Mouse (Mus musculus) kidney, postnatal 4 days (tissue): ENCODE results near the gene Cd151.

ENCODE experiments used
- DNase-seq, 2 experiments: peaks; one replicate each; pipeline ENCODE4 v3.0.0; 2021; ENCODE audit warnings: mixed read lengths in 2 of 2

Gene Cd151

DNA sequence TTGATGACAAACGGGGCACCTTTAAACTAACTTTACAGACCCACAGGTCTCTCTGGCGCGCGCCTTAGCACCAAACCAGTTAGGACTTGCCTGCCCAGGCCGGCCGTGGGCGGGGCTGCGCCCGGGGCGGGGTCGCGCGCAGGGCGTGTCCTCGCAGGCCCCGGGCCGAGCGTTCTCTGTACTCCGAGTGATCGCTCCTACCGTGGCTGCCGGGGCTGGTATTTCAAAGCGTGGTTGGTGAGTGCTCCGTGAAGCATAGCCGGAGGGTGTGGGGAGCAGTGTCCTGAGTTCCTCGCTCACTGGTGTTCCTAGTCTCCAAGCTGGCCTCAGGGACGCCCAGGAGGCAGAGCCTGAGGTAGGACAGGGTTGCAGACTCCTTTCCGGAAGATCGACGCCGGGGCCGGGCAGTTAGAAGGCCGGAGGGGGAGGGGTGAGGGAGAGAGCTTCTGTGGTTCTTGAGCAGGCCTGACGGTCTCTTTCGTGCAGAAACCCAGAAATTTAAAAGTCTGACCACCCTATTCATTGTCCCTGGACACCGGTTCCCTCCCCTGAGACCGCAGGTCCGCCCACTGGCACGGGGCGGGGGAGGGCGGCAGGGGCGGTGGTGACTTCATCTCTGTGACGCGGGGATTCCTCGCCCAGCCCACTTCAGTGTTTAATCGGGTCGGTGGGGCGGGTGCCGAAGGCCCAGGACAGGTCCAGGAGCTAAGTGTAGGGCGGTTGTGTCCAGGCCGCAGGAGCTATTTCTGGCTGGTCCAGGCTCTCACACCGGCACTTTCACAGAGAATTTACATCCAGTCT is at the start of gene Cd151:
Gene Cd151 (plus strand): TSS at position 163 of the 801 bp plus-strand sequence.
- DNase-seq: peak; percentile 93 to 96

DNA sequence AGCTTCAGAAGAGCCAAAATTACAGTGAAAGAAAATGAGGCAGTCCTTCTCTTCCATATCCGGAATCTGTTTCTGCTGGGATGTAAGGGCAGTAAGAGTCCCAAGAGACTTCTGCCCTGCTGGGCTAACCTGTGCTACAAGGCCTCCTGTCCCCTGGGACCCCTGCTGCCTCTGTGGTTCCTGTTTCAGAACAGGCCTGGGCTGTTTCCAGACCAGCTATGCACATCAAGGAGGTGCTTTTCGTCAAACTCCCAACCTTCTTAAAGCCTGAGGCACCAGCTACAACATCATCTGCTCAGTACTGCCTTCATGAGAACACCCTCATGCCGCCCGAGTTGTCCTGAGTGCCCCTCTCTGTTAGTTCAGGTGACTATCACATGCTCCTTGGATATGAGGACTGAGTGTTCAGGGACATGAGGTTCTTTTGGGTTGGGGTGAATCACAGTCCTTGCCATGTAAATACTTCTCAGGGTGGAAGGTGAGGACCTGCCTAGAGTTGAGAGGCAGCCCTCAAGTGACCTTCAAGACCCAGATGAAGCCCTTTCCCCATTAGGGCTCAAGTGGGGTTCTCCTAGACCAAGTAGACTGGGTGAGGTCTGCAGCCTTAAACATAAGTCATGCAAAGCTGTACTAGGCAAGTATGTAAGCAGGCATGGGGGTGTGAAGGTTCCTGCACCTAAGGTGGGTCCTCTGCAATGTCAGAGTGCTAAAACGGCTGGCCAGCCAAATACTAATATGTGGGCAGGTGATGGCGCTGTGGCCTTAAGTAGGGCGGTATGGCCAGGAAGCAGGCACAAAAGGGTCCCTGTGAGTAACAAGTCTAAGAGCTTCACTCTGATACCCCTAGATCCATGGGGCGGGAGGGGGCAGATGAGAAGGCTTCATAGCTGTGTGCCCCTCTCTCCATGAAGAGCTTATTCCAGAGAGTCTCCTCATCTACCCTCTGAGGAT is 49.2 kb upstream of the Cd151 start:
- DNase-seq: no peak

DNA sequence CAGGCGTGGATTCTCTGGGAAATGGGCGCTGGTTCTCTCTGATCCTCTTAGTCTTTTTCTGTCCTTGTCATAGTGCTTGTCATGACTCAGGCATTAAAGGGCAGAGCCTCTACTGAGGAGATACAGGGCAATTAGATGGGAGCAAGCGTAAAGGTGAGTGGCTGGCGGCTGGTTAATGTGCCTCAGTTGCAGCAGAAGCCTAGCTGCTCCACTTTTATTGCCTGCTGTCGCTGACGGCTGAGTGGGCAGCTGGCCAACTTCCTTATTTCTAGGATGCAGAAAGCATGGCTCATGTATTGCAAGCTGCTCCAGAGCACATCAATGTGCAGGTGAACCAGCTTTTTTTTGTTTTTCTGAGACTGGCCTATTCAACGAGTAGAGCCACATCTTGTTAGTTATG is 48.2 kb upstream of the Cd151 start:
- DNase-seq: peak; percentile 67 to 71

DNA sequence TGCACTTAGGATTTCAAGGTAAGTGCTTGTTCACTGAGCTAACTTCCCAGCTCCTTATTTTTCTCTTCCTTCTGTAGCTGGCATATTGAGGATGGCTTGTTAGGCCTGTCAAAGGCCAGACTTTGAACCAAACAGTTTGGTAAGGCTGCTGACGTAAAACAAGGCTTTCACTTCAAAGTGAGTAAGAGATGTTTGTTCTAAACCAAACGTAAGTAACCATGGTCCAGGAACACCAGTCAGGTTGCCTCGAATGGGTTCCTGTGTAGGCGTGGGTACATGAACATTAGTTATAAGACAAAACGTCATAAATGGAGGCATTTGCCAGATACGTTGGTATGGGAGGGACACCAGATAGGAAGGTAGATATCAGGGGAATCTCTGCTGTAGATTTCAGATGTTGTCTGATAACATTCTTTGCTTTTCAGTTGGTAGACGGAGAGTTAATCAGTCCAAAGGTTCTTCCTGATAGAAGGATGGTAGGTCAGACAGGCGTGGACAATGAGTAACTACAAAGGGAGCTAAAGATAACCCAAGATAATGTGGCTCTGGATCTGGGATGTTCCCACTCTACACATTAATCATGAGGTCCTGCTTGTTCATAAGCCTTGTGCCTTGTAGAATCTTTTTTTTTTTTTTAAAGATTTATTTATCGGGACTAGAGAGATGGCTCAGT is 47.0 kb upstream of the Cd151 start:
- DNase-seq: no peak

DNA sequence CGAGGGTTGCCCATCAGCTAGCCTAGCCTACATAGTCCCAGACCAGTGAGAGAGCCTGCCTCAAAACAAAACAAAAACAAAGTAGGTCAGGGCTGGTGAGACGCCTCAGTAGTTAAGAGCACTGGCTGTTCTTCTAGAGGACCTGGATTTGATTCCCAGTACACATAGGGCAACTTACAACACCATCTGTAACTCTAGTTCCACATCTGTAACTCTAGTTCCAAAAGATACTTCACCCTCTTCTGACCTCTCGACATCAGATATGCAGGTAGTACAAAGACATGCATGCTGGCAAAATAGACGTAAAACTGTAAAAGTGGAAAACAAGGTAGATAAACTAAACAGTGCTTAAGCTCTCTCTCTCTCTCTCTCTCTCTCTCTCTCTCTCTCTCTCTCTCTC is 43.4 kb upstream of the Cd151 start:
- DNase-seq: no peak

DNA sequence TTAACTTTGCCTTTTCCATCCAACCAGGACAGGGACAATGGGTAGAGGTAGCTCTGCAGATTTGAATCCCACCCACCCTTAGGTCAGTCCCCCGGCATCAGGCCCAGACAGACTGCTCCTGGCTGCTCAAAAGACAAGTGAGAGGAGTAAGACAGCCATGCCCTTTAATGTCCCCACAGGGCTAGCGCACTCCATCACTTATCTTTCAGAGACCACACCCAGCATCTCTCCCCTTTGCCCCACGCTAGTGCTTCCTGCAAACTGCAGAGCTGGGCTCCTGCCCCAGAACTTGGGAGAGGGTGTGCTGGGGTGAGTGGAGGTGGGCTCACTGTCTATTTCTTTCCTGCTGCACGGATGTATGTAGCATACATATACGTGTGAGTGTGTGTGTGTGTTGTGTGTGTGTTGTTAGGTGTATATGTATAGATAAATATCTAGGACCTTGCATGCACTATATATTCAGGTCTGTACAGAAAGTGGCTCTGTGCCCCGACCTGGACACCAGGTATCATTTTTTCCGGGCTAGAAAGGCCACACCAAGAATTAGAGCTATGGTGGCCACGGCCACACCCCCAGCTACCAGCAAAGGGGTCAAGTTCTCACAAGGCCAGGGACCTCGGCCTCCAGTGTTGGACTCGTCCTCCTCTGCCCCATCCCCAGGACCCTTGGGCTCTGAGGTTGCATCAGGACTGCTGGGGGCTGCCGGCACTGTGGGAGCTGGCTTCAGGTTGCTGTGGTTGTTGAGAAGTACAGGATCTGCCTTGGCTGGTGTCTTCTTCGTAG is 40.1 kb upstream of the Cd151 start:
- no peak for DNase-seq

DNA sequence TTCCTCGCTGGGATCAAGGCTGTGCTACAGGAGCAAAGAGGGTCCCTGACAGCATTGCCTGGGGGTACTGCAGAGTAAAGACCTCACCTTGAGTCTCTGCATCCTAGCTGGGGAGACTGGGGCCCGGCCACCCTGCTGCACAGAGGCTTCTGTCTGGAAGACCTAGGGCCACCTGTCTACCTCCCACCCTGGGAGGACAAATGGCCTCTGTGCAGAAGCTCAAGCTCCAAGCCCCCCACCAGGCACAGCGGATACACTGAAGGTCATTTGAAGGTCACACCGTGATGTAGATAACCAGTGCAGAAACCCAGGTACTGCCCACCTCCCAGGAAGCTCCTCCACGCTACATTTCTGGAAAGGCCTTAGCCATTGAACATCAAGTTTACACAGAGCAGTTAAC is 38.5 kb upstream of the Cd151 start:
- DNase-seq: no peak

DNA sequence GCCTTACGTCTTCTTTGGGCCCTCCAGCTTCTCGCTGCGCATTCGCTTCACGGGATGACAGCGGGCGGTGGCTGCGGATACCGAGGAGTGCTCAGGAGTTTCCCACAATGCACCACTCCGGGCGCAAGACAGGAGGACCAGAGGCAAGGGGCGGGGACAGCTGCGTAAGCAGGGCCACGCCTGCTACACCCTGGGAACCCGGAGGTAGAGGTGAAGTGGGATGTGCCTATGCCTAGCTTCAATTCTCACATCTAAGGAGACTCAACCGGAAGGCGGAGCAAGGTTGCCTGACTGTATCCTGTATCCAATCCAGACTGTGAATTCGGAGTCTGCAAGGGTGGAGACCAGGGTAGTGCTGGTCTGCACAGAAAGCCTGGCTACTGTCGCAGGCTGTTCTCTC is 37.9 kb upstream of the Cd151 start, which contains the start of gene Cend1:
Gene Cend1 (minus strand): TSS at position 182 of the 400 bp plus-strand sequence.
- DNase-seq: peak; percentile 62 to 74

DNA sequence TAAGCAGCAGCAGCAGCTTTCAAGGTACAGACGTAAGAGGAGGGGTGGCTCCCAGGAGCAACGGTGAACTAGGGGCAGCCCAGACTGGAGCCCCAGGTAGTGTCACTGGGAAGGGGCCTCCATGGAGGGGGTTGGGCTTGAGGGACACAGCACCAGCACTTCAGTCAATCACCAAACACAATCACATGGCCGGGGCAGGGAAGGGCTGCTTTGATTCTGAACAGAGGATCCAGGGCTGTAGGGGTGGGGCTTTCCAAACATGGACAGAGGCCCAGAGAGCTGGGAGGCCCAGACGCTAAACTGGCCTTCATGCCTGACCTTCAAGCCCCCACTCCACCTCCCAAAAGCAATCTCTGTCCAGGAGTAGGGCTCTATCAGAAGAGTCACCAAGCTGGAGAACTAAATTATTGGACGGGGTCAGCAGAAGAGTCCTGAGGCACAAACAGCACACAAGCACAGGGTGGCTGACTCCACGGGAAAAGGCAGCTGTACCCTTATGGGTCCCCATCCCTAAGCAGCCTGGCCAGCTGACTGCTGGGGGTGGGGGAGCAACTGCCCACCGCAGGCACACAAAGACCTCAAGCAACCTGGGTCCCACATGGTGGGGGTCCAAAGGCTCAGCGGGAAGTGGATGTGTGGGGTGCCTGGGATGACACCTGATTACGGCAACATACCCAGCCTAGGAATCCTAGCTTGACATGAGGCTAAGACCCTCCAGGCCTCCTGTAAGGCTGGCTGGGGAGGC is 37.2 kb upstream of the Cd151 start:
- DNase-seq: no peak

DNA sequence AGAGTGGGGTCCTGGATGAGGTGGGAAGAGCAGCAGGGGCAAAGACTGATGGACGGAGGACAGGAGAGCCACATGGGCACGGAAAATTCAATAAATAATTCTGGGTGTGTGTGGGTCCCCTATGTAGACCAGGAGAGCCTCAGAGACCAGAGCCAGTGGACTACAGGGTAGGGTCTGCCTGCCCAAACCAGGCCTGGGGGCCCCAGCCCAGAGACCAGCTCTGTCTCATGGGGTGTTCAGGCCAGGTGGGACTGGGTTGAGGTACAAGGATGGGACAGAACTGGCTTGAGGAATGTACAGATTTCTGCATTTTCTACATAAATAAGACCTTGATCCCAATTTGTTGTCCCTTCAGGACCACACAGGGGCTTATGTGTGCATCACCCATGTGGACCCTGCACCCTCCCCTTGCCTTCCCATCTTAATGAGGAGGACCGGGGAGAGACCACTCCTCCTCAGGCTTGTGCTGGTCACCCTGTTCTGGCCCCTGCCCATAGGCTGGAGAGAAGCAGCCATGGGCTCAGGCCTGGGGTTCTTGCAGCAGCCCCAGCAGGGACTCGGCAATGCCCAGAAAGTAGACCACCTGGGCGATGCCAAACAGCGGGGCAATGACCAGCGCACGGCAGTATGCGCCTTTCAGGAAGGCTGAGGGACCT is 36.5 kb upstream of the Cd151 start:
- no peak for DNase-seq

DNA sequence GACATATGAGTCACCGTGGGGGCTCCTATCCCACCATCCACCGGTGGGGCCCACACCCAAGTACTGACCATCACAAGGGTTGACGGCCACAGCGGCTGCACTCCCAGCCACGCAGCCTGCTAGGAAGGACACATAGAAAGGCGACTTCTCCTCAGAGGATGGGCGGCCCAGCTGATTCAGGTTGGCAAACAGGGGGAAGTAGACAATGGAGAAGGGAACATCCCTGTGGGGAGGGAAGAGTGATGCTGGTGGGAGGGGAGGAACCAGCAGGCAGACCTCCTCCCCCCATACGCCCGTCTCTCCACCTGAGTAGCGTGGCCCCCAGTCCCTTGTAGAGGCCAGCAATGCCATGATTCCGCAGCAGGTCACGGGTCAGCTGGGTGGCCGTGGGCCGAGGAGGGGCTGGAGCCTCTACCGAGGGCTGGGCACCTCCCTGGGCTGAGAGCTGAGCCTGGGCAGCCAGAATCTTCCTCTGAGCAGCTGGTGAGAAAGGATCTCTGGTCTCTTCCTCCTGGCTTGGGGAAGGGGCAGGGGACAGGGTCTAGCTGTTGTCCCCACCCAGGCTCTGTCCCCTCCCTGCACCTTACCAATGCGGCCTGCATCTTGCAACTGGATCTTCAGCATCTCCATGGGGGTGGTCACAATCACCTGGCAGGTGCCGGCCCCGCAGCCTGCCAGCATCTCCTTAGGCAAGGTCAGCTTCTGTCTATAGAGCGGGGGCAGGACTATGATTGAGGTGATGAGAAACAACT is 35.6 kb upstream of the Cd151 start:
- no peak for DNase-seq

DNA sequence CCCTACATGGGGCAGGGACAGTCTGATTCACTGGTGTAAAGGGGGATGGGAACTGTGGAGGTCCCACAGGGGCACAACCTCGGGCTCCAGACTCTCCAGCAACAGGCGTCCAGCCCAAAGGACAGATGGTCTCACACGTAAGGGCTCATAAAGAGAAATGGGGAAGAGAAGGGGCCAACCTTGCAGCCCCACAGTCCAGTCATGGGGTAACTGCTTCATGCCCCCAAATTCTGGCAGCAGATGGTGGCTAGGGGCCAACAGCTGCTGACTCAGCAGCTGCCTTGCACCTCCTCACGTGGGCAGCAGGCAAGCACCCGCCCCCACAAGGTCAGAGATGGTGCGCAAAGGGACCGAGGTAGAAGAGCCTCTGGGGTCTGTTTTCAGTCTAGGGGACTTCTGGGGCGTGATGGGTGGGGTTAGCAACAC is 35.0 kb upstream of the Cd151 start:
- DNase-seq: no peak

DNA sequence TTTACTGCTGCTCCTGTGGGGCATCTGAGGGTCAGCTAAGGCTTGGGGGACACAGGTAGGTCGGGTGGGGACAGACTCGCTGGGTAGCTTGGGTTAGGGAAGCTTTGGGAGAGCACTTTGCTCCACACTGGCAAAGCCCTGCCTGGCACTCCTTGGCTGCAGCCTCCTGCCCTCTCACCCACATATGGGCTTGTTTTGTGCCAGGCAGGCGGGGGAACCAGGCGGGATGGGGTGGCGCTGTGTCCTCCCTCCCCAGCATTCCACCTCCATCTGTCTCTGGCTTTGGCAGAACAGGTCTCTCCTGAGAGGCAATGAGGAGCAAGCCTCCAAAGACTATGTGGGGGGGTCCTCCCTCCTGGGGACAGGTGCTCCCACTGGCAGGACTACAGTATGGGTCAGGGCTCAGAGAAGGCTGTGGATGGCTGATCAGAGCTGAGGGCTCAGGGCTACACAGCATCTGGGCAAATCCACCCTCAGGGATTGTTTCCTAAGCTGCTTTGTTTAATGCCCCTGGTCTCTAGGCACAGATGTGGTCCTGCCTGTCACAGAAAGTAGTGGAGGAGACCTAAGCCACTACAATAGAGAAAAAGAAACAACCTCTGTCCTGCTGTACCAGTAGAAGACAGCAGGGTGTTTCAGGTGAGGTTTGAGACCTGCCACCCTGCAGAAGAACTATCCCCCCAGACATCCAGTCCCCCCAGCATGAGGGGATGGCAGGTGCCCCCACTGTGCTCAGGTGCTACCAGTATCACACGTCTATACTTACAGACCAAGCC is 34.3 kb upstream of the Cd151 start:
- no peak for DNase-seq

DNA sequence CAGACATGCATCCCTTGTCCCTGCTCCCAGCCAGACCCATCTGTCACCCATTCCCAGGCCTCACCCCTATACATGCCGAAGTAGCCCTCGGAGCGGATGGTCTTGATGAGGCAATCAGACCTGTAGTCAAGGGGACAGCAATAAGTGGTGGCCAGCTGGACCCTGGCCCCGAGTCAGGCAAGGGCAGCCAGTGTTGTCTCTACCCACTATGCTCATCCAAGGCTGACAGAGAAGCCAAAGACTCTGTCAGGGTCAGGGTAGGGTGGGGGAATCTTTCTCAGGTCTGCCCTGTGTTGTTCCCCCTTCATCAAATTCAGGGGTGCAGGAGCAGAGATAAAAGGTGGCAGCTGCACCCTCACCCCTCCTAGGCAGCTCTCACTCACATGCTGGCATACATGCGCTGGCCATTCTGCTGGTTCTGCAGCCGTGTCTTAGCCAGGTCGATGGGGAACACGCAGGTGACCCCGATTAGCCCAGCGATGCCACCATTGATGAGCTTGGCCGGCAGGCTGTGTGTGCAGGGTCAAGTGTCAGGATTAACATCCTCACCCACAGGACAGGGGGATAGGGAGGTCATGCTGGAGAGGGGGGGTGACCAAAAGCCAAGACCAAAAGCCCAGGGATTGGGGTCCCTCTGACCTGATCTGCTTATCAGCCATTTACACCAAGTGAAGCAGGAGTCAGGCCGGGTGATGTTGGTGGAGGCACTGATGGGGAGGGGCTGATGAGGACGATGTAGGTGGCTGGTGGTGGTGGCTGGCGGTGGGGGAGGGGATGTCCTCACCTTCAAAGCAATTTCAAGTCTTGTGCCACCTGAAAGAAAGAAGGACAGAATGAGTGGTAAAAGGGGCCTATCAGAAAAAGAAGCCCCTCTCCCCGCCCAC is 33.4 kb upstream of the Cd151 start:
- DNase-seq: no peak

DNA sequence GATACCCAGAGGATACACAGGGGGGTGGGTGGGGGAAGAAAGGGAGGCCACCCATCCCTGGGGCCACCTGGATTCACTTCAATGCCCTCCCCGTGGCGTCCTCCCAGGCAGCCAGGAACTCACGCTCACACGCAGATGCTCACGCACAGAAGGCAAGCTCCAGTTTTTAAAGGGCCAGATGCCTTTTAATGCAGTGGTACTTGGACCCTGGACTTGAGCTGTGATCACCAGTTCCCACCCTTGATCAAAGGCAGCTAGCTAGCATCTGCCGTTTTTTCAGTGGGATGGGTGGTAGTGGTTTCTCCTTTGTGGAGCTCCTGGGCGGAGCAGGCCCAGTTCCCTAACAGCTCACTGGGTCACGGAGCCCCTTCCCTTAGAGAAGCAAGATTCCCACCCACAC is 32.7 kb upstream of the Cd151 start:
- DNase-seq: peak in 1 of 2 experiments; percentile 65

DNA sequence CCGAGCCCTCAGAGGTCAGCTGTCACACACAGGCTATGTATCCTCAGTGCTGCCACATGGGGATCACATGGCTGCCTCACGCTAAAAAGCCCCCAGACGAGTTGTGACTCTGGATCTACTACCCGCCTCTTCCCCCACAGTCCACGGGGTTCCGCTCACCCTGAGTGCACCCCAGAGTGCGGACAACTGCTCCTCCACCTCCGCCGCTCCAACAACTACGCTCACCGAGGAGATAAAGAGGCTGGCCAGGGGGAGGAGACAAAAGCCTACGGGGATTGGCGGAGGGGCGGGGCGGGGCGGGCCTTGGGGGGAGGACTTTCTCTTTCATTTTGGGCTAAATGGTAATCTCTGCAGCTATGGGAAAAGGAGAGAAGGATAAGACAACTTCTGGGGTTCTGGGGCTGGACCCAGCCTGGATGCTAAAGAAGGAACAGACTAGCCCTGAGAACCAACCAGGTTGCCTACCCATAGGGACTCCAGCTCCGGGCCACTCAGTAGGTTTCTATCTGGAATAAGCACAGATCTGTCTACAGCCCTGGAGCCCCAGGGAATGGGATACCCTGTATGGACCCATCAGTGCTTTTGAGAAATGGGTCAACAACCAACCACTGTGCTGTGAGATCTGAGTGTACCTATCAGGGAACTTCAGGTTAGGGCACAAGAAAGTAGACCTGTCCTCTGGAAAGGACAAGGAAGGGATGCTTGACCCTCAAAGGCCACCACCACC is 31.9 kb upstream of the Cd151 start:
- peak; percentile 57 to 65 for DNase-seq

DNA sequence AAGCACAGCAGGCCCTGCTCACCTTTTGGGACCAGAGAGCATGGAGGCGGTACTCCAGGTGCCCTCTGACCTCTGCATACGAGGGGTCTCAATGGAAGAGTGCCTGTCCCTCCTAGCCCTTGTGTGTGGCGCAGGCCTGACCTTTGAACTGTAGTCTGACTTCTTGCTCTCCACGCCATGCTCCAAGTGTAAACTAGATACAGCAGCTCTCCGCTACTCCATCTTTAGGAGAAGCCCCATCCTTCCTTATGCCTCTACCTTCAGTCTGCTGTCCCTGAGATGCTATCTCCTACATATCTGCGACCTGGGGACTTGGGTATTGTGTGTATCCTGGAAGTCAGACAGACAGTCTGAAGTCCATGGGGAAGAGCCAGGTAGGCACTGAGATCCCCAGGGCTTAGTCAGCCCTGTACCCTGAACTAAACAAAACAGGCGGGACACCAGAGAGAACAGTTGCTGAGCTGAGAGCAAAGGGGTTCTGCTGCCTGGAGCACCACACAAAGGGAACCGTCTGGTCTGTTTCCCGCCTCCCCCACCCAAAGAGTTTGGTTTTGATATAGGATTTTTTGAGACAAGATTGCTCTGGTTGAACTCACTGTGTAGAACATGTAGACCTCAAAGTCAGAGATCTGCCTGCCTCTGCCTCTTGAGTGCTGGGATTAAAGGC is 31.2 kb upstream of the Cd151 start:
- DNase-seq: no peak
